Mouse (Mus musculus): ENCODE results near the gene Zfp11. TPM values are rescaled to one million over a fixed set of nuclear protein-coding genes. Genes with fewer than 3 reads are reported as not detected.

Zfp11 gene
- polyA plus RNA-seq (2021; fragmentation: Nextera tagmentation), result 2.9 and 3.4 TPM in 2 replicates
- long read RNA-seq, experiment 1, partial matches to known transcripts, result 0 of 4 reads
- long read RNA-seq, experiment 1, other reads (novel, unspliced or antisense), result 1 of 4 reads
- long read RNA-seq, experiment 2, transcript Zfp11-201 (3 exons, 3,929 nt), result major isoform, 44 of 51 reads
- long read RNA-seq, experiment 2, partial matches to known transcripts, result 5 of 51 reads
- long read RNA-seq, experiment 2, other reads (novel, unspliced or antisense), result 2 of 51 reads

GRCm38 (mm10) chr5:129670036-129670458 is at the start of gene Zfp11:
TSS of gene Zfp11 (minus strand) at chr5:129670099.

GRCm38 (mm10) chr5:129715326-129715861 is 45.5 kb upstream of the Zfp11 start, which contains the start of gene Mrps17:
TSS of gene Mrps17 (plus strand) at chr5:129715497.

DNA sequence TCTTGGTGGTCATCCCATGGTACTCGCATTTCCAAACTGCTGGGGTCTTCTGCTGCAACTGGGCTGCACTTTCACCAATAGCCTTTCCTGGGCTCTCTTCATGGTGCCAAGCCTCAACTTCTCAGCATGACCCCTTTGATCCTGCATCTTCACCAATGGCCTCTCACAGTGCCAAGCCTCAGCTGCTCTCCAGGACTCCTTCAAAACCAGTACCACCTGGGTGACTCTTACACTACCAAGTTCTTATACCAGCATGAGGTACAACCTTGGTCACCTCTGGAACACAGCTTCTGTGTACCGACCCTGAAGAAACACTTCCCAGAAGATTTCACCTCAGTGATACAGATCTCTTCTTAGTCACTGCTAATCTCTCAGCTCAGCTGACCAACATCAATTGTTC is 38.5 kb upstream of the Zfp11 start, which contains the start of gene Sept14:
Gene Sept14, minus strand, starts transcription at position 101 of the 400 bp plus-strand sequence.

Other genes with a start within 250 kb of the Zfp11 start
- gene Sfswap, start 168.9 kb downstream of the Zfp11 start, polyA plus RNA-seq (2021; fragmentation: Nextera tagmentation), result 11.9 and 13.4 TPM in 2 replicates
- gene Mmp17, start 85.9 kb downstream of the Zfp11 start, polyA plus RNA-seq (2021; fragmentation: Nextera tagmentation), result 8.6 and 9.6 TPM in 2 replicates
- gene Sept14, start 38.4 kb upstream of the Zfp11 start, polyA plus RNA-seq (2021; fragmentation: Nextera tagmentation), result not detected in 2 replicates
- gene Mrps17, start 45.4 kb upstream of the Zfp11 start, polyA plus RNA-seq (2021; fragmentation: Nextera tagmentation), result 221 and 233 TPM in 2 replicates
- gene Nipsnap2, start 55.0 kb upstream of the Zfp11 start, polyA plus RNA-seq (2021; fragmentation: Nextera tagmentation), result 153 and 202 TPM in 2 replicates
- 49.6 and 53.3 TPM in 2 replicates for gene Psph, start 117.3 kb upstream of the Zfp11 start, polyA plus RNA-seq (2021; fragmentation: Nextera tagmentation)
- gene Sumf2, start 176.9 kb upstream of the Zfp11 start, polyA plus RNA-seq (2021; fragmentation: Nextera tagmentation), result 17.6 and 18.9 TPM in 2 replicates
- gene Chchd2, start 217.4 kb upstream of the Zfp11 start, polyA plus RNA-seq (2021; fragmentation: Nextera tagmentation), result 2,015 and 2,200 TPM in 2 replicates
- 6.1 and 7.3 TPM in 2 replicates for gene Zbed5, start 225.6 kb upstream of the Zfp11 start, polyA plus RNA-seq (2021; fragmentation: Nextera tagmentation)
- 7.8 and 7.9 TPM in 2 replicates for gene Phkg1, start 228.4 kb upstream of the Zfp11 start, polyA plus RNA-seq (2021; fragmentation: Nextera tagmentation)
- 3.6 and 7.0 TPM in 2 replicates for gene Nupr1l, start 238.4 kb upstream of the Zfp11 start, polyA plus RNA-seq (2021; fragmentation: Nextera tagmentation)